Mouse (Mus musculus) testis, adult 2 months (tissue): ENCODE results near the gene Dapk2.

Experiments used
- CTCF ChIP-seq: fragments of 200-500 bp; IDR thresholded peaks from 2 replicates; pipeline ENCODE4 v1.5.1; 2012; ENCODE audit warnings: low read depth, mild to moderate bottlenecking, inconsistent platforms, low read length, moderate library complexity; ENCODE audit not compliant: control insufficient read depth, insufficient read depth, insufficient replicate concordance
- POLR2A ChIP-seq: fragments of 200-500 bp; IDR thresholded peaks from 2 replicates; pipeline ENCODE4 v1.6.1; 2012; ENCODE audit warnings: low read depth, mild to moderate bottlenecking, inconsistent platforms, low read length, moderate library complexity; ENCODE audit not compliant: control insufficient read depth

- TF ChIP-seq CTCF (no peak), POLR2A (no peak)
Observed at GRCm38 (mm10) chr9:66241722-66242121, 83.7 kb downstream of the Dapk2 start.
